20 mouse cellular contexts compared by ENCODE assay signal in the genomic region with DNA sequence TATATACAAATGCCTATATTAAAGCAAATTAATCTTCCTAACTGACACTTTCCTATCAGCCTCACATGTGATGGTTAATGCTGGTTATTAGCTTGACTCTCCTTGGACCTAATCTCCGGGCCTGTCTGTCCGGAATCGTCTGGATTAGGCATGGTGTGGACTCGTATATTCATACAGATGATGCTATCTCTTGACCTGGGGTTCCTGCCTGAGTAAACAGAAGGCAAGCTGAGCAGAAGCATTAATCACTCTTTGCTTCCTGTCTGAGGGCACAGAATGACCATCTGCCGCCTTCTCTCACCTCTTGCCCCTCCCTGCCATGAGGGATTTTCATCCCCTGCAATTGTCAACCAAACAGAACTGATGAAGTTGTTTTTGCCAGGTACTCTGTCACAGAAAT. TPM values are rescaled to one million over a fixed set of nuclear protein-coding genes. Genes with fewer than 3 reads are reported as not detected.
"Had no signal": no experiment of that assay in that cellular context is flagged by ENCODE, and none has a peak within 500 bp of the region (broad histone marks: within the 10 kb centered on the region; RNA-seq: fewer than 3 reads in every experiment).

No protein-coding gene starts in this region.

- H3K9me3 ChIP-seq: limb, embryonic 12.5 days; limb, embryonic 15.5 days; midbrain, embryonic 10.5 days; midbrain, embryonic 13.5 days; stomach, embryonic 15.5 days had no signal

- H3K27me3 ChIP-seq: limb, embryonic 12.5 days; limb, embryonic 15.5 days; midbrain, embryonic 13.5 days; stomach, embryonic 15.5 days had no signal

- H3K4me2 ChIP-seq: limb, embryonic 12.5 days; limb, embryonic 15.5 days; liver, embryonic 11.5 days; lung, embryonic 14.5 days; midbrain, embryonic 13.5 days; stomach, embryonic 15.5 days had no signal

- H3K4me1 ChIP-seq: limb, embryonic 12.5 days; limb, embryonic 15.5 days; midbrain, embryonic 10.5 days; midbrain, embryonic 13.5 days; stomach, embryonic 15.5 days had no signal

- DNase-seq: kidney, adult 9 months; kidney, postnatal 14 days; kidney, postnatal 4 days; left cerebral cortex, postnatal 4 days; liver, postnatal 0 days; lung, embryonic 14.5 days; retina, postnatal 1 day; right cerebral cortex, postnatal 25 days; spleen, adult 18-20 months; thymus, postnatal 25 days had no signal

- H3K36me3 ChIP-seq: limb, embryonic 12.5 days; limb, embryonic 15.5 days; midbrain, embryonic 10.5 days; midbrain, embryonic 13.5 days; stomach, embryonic 15.5 days had no signal

- H3K27ac ChIP-seq: limb, embryonic 12.5 days; limb, embryonic 15.5 days; liver, embryonic 14.5 days; macrophage; midbrain, embryonic 10.5 days; midbrain, embryonic 13.5 days; stomach, embryonic 15.5 days had no signal

- H3K9ac ChIP-seq: limb, embryonic 12.5 days; limb, embryonic 15.5 days; liver, embryonic 14.5 days; liver, postnatal 0 days; lung, embryonic 14.5 days; midbrain, embryonic 13.5 days; stomach, embryonic 15.5 days had no signal

- H3K4me3 ChIP-seq: limb, embryonic 12.5 days; limb, embryonic 15.5 days; midbrain, embryonic 10.5 days; midbrain, embryonic 13.5 days; stomach, embryonic 15.5 days had no signal

- ATAC-seq: liver, postnatal 0 days; lung, postnatal 0 days; midbrain, embryonic 13.5 days; midbrain, embryonic 16.5 days had no signal

RNA-seq across cellular contexts. Expression of gene Scn9a, which starts 38.6 kb away (rescaled TPM):
- polyA plus RNA-seq: liver, embryonic 11.5 days; liver, postnatal 0 days; macrophage had no signal
